Mouse (Mus musculus) myocyte (in vitro differentiated cells): ENCODE measurements at regions not wholly inside any gene's neighbourhood (a gene's known extent, or its start where the extent isn't known, plus 50 kb on each side); places are given as distances from the start of the nearest gene placed in this dataset.

Source experiments
- E2F4 ChIP-seq: IDR thresholded peaks from one replicate; pipeline ENCODE4 v1.6.1; 2011; ENCODE audit warnings: mild to moderate bottlenecking, control low read depth, moderate library complexity; ENCODE audit not compliant: insufficient read depth
- POLR2A ChIP-seq: IDR thresholded peaks from one replicate; pipeline ENCODE4 v1.6.1; 2011; ENCODE audit warnings: low read depth, mild to moderate bottlenecking, control low read depth, moderate library complexity; ENCODE audit not compliant: insufficient read length
- TCF12 ChIP-seq: IDR thresholded peaks from one replicate; pipeline ENCODE4 v1.6.1; 2011; ENCODE audit warnings: mild to moderate bottlenecking, control low read depth; ENCODE audit not compliant: poor library complexity, insufficient read depth, severe bottlenecking
- USF1 ChIP-seq: IDR thresholded peaks from one replicate; pipeline ENCODE4 v1.6.1; 2011; ENCODE audit warnings: low read depth, mild to moderate bottlenecking, control low read depth, moderate library complexity

GRCm38 (mm10) chr2:72628626-72629470 lies 152.9 kb downstream of the Cdca7 start:
- TF ChIP-seq POLR2A (no peak), USF1 (no peak), E2F4 (no peak), TCF12 (no peak)
